Mouse (Mus musculus): ENCODE results near the gene Tmem88.

The Tmem88 gene

DNA sequence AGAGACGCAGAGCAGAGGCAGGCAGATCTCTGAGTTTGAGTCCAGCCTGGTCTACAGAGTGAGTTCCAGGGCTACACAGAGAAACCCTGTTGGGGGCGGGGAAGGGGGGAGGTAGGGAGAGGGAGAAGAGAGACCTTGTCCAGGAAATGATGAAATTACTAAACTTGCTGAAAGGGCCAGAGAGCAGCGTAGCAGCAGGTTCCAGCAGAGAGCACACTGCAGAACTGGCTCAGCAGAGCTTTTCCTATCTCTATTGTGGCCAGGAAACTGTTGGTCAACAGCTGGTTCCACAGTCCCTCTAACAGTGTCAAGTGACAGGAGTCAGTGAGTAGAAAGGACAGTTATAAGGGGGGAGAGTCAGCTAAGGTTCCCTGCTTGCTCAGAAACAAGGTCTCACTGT, 18.4 kb downstream of the Tmem88 start:
- no peak for DNase-seq (ENCODE audit: low spot score)

DNA sequence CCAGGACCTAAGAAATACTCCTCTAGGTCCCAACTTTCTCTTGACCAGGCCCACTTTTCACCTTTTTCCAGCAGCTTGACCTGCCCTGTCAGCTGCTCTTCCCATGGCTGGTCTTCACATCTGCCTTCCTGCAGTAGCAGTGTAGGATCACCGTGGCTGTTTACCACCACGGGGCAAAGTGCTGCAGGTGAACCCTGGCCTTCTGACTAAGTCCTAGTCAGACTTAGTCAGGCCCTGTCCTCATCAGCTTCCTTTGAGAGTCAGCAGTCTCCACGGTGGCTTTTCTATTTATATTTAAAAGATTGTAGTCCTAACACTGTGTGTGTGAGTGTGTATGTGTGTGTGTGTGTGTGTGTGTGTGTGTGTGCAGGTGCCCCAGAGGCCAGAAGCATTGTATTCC, 20.3 kb downstream of the Tmem88 start:
- no peak for DNase-seq (ENCODE audit: low spot score)

DNA sequence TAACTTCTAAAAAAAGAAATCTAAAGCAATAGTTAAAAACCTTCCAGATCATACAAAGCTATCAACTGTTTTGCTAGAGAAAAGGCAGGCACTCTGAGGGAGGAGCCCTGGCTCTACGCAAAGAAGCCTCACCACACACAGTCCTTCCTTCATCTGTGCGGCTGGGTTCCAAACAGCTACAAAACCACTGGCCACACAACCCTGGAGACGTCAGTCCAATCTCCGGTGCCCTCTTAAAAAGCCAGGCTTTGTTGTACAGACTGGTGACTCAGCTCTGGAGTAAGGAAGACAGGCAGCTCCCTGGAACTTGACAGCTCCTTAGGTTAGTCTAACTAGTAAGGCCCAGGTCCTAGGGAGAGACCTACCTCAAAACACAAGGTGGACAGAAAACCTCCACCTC, 22.4 kb downstream of the Tmem88 start:
- no peak for DNase-seq (ENCODE audit: low spot score)

DNA sequence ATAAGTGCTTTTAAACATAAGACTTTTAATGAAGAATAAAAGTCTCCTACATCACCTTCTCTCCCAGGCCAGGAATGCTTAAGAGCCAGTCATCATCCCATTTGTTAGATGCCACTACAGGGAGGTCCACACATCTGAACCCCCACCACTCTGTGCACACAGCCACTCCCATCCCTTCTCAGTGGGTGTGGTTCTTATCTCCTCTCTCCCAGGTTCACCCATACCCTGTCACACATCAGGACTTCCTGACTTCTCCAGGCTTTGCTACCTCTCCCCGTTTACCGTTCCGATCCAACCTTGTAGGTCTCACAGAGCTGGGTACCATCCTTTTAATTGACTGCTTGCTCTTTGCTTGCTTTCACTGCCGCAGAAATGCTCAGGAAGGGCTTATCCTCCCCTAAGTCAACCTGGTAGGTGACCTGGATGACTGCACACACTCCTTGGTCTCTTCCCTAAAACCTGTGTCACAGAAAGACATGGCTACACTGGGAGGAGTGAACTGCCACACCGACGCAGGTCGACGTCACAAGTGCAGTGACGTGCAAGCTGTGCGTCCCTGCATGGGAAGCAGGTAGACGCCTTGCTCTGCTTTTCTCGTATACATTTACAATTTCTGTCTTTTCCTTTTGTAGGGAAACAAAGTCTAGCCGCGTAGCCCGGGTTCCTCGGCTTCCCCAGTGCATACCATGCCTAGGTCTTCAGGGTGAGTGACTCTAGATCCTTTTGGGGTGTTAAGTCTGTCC, 24.6 kb downstream of the Tmem88 start:
- DNase-seq (ENCODE audit: low spot score), result no peak

DNA sequence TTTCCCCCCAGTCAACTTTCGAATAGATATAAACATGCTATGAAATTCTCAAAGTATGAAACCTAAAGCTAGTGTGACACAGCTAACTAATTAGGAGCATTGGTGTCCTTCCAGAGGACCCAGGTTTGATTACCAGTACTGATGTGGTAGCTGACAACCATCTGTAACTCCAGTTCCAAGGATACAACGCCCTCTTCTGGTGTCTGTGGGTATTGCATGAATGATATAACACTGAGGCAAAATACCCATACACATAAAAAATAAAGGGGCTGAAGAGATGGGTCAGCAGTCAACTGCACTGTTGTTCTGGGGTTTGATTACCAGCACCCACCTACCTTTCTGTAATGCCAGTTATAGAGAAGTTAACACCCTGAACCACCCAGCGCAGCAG, 25.3 kb downstream of the Tmem88 start:
- DNase-seq (ENCODE audit: low spot score), result no peak

DNA sequence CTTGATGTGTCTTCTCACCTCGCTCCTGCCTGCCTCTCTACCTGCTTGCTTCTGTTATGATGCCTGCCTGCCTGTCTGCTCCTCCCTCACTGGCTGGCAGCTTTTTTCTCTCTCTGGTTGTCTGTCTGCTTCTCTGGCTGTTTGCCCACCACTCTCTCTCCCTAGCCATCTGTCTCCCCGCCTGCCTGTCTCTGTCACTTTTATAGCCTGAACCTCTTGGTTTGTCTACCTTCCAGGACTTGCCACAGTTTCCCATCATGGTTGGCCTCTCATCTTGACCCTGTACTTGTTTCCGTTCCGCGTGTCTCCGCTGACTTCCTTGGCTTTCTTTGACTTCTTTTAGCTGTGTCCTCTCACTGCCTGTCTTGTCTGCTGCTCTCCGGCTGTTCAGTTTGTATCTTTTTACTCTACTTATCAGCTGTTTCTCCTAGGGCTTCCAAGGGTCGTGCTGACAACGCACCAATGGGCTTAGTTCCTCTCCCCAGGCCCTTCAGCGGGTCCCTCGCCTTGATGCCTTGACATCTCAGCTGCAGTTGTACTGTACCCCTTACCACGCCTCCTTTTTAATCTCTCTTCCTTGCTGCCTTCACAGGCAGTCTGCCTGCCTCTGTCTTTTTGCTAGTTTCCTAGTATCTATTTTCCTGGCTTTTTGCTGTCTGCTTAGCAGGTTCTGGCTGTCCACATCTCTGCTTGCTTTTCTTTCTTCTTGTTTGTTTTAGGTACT, 25.8 kb downstream of the Tmem88 start:
- DNase-seq (ENCODE audit: low spot score), result no peak

DNA sequence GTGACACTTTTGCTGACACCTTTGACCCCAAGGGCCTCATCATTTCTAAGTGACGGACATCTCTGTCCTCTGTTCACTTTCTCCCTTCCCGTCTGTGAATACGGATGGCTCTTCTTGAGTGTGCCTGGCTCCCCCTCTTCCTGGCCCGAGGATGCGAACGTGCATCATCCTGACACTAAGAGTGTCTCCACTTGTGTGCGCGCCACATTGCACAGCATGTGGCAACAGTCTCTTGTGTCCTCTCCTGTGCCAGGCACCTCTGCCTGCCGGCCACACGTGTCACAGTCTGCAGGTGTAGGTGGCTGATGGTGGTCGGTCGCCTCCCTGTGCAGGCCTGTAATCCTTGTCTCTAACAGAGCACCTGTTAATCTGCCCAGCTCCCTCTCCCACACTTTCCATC, 26.4 kb downstream of the Tmem88 start:
- DNase-seq (ENCODE audit: low spot score), result no peak

DNA sequence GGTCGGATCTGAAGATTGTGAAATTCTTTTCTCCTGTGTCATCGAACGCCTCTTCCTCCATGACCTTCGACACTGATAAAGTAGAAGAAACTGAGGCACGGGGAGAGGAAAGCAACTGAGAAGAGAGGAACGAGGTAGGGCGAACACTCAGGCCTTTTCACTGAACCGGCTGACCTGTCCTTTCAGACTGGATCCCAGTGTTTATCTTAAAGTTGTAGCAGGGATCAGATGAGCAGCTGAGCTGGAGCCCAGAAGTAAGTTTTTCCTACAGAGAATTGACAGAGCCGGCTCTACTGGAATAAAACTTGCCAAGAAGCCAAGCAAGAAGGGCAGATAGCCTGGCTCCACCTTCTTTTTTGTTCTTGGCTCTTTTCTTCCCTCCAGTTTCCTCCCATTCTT, 27.2 kb downstream of the Tmem88 start:
- no peak for DNase-seq (ENCODE audit: low spot score)

DNA sequence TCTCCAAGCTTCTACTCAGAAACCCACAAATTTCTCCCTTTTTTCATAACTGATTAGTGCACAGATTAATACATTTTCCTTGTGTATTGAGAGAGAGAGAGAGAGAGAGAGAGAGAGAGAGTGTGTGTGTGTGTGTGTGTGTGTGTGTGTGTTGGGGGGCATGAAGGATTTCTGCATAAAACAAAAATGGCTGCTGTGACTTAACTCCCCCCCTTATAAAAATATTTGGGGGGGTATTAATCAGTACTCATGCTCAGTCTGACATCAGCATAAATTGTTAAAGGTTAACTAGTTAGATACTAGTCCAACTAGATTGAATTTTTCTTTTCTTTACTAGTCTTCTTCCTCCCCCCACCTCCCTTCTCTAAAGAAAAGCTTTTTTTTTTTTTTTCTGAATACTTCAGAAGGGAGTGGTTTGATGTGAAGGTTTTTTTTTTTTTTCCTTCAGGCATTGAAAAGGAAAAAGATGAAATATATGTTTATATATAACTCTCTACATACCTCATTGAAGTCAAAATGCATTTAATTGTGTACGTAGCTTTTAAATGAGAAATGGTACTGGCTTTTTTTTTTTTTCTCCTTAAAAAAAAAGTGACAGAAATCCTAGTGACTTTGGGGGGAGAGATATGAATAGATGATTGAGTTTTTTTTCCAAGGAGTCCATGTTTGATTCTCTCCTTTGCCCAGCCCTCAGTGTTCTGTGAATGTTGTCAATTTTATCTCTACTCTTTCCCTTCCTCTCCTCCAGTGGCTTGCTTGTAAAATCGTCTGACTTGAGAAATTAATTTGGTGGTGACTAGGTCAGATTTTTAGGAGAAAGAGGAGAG, 27.8 kb downstream of the Tmem88 start:
- DNase-seq (ENCODE audit: low spot score), result no peak

DNA sequence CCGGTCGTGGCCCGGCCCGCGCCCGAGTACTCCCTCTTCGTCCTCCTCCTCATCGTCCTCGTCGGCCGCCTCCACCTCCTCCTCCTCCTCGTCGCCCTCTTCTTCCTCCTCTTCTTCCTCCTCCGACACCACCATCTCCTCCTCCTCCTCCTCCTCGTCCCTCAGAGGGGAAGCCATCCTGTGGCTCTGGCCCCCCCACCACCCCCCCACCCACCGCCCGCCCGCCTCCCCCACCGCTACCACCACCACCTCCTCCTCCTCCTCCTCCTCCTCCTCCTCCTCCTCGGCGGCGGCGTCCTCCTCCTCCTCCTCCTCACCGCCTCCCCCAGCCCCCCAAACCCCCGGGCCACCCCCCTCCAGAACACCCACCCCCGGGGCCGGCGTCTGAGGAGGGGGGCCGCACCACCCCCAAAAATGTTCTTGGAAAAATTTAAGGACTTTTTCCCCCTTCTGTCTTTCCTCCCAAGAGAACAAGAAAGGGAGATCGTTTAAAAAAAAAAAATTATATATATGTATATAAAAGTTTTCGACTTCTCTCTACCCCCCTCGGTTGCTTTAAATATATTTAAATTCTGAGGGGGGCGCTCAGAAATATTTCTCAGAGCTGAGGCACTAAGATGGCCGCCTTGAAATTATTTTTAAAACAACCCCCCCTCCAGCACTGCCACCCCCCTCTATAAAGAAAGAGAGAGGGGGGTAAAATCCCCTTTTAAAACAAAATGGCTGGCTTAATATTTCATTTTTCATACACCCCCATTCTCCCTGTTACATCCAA, 28.6 kb downstream of the Tmem88 start, which contains the start of gene Chd3:
TSS of gene Chd3 (minus strand) at position 192 of the 775 bp plus-strand sequence.
- no peak for DNase-seq (ENCODE audit: low spot score)

DNA sequence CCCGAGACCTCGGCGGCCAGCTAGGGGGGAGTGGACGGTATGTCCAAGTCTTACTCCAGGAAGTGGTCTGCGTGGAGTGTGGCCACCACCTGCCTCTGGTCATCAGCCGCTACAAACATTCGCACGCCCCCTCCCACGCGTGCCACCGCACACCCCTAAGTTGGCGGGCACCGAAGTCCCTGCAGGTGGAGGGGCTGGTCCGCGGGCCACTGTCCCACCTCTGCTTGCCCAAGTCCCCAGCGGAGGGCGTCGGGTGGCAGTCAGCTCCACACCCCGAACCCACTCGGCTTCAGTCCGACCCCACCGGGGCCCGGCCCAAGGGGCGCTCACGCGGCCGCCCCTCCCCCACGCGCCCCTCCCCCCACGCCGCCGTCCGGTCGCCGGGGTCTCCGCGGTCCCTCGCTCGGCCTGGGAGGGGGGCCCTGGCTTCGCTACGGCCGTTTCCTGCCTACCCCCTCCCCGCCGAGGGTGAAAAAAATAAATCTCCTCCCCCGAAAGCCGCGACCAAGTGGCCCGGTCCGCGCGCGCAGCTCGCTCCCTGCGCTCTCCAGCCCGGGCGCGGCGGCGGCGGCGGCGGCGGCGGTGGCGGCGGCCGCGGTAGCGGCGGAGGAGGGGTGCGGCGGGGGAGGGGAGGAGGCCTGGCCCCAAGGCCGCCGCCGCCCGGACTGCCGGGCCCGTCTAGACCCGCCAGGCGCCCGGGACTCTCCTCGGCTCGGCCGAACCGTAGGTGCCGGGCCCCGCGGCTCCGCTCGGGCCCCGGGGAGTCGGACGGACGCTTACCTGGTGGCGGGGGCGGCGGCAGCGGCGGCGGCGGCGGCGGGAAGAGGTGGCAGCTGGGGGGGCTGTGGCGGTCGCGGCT, 29.4 kb downstream of the Tmem88 start:
- no peak for DNase-seq (ENCODE audit: low spot score)

DNA sequence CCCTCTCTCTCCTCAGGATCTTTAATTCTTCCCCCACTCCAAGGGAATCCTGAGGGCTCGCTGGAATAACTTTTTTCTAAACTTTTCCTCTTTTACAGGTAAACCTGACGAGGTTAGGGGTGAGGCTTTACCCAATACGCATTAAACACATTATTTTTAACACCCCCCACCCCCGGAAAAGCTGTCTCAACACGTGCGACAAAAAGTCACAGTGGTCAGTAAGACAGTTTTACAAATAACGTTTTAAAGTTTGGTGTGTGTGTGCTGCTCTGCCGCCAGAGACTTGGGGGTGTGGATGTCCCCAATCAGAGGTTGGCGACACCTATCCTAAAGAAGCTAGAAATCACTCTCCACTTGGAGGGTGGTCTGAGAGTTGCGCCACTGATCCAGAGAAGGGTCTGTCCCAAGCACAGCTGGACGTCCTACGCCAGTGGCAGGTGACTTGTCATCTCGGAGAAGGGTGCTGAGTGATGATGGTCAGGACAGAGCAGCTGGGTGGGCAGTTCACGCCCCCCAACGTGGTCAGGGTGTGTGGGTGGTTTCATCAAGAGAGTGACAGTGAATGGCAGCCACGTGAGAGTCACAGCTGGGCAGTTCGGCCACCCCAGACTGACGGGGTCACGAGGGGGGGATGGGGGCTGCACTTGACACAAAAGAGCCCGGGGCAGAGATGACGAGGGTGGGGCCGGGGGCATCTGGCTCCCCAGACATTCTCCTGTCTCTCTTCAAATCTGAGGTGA, 30.2 kb downstream of the Tmem88 start:
- no peak for DNase-seq (ENCODE audit: low spot score)

DNA sequence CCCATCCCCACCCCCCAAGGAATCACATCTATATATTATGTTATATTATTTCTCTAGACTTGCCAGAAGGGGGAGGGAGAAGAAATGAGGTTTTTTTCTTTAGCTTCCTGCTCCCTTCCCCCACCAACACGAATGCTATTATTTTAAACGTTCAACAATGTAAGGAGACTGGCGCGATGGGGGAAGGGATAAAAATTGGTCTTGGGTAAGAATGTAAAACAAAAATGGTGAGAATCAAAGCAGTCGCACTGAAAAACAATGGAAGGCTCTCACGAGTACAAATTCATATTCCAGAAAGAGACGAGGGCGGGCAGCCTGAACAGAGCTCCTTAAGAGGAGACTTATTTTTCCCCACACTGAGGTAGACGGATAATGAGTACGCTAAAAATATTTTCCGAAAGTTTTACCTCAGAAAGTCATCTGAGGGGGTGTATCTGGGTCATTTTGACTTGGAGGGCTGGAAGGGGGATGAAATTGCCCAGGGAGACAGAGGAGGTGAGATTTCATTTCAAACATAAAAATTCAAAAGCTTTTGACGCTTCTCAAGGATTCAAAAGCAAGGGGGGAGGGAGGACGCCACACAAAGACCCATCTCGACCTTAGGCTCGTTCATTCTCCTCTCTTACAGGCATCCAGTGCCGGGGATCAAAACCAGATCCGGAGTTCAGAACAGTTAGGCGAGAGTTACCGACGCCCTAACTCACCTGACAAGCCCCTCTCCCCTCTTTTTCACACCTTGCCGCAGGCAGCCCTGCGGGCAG, 31.0 kb downstream of the Tmem88 start:
- no peak for DNase-seq (ENCODE audit: low spot score)

DNA sequence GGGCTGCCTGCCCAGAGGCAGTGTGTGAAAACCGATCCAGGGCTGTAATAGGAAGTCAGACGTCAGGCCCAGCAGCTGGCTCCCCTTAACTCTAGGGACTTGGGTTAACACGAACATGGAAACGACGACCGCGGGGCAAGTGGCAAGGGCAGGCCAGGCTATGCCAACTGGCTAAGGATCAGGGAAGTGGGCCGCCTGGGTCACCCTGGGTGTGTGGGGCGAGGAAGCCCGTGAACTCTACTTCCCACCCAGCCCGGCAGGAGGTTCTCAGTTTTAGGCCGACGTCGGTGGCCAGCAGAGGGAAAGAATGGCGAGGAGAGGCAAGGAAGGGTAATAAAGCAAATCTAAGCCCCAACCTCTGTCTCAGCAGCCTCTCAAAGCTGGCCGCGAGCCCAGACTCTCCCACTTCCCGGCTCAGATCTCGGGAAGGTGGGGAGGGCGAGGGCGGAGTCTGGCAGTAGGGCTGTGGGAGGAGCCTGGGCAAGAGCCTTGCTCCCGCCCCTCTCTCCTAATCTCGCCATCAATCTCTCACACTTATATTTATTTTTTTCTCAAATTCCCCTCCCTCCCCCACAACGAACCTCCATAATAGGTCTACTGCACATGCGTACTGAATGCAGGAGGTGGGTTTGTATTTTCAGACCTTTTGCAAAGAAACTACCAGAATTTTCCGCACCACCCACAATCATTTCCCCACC, 31.7 kb downstream of the Tmem88 start:
- peak; percentile 94 for DNase-seq (ENCODE audit: low spot score)

DNA sequence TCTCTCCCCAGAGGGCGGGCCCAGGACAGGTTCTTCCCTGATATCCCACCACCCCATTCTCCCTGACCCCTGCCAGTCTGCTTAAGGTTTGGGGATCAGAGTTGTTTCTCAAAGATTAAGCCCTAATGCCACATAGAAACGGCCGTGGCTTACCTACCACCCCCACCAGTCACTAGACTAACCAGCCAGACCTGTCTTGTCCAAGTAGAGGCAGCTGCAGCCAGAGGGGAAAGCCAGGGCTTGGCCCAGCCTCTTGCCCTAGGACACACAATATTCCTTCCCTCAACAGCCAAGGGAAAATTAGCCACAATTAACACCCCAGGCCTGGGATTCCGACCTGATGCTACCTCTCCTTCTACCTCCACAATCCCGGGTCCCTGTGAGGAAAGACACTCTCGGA, 32.3 kb downstream of the Tmem88 start:
- no peak for DNase-seq (ENCODE audit: low spot score)

DNA sequence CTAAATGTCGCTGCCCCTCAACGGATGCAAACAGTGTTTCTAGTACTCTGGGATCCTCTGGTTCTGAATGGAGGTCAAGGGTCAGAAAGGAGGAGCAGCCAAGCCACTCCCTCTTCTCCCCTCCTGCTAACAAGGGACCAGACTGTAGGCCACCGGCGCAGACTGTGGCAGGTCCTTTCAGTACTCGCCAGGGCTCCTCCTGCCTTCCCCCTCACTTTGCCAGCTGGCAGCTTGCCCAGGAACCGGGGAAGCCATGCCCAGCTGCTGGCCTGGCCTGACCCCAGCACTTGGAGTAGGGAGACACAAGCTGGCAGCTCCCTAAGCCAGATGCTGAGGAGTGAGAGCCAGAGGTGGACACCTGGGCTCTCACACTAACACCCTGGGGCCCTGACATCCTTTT, 33.1 kb downstream of the Tmem88 start:
- peak; percentile 79 for DNase-seq (ENCODE audit: low spot score)

DNA sequence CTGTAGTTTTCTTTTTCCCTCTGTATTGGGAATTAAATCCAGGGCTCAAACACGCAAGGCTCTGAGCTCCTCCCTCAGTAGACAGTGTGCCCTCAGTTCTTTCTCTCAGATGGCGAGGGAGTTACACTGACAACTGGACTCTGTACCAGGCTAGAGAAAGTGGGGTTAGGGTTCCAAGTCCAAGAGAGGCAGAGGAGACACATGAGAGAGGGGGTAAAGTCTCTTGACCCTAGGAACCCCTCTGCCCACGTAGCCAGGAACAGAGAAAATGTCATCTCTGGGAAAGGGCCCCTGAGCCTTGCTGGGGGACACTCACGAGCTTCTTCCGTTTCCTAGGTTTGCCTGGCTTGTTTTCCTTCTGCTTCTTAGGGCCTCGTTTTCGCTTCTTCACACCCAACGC, 33.7 kb downstream of the Tmem88 start:
- no peak for DNase-seq (ENCODE audit: low spot score)

DNA sequence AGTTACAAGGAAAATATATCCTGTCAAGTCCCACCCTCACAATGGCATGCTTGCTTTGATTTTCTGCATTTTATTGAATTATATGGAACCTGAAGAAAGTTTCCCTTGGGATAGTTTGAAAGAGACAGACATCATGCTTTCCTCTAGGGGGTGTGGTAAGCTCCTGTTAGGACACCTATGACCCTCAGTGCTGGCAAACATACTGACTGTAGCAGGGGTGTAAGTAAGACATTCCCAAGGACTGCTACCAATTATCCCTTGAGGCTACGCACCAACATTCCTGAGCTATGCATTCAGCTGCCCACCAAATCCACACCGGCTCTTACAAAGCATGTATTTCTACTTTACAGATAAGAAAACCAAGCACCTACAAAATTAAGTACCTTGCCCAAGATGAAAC, 35.6 kb downstream of the Tmem88 start:
- no peak for DNase-seq (ENCODE audit: low spot score)

DNA sequence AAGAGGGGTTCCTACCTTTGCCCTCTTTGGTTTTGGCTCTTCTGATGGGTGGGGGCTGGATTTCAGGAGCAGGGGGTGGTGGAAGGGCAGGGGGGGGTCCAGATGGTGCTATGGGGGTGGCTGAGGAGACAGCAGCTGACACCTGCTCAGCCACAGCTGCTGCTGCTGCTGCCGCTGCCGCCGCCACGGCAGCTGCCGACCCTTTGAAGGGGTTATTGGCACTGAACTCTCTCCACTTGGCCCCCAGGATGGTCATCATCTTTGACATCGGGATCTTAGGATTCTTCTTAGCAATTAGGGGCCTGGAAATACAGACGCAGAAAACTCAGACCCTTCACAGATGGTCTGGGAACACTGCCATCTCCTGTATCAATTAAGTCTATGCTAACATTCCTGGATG, 36.0 kb downstream of the Tmem88 start:
- no peak for DNase-seq (ENCODE audit: low spot score)

Measured in urinary bladder, postnatal 10 days (tissue).